Mouse (Mus musculus) fibroblast of lung, adult 2 months (primary cell): ENCODE measurements around the gene Cd4.
A peak's percentile ranks its signal among the peaks of the same experiment; 100 is the strongest.

Experiments
- DNase-seq: peaks from one replicate; pipeline ENCODE4 v3.0.0-alpha.2; 2011; ENCODE audit warnings: low read depth

Cd4 gene

GRCm38 (mm10) chr6:124884714-124885500, 3.1 kb downstream of the Cd4 start:
- no peak for DNase-seq

DNA sequence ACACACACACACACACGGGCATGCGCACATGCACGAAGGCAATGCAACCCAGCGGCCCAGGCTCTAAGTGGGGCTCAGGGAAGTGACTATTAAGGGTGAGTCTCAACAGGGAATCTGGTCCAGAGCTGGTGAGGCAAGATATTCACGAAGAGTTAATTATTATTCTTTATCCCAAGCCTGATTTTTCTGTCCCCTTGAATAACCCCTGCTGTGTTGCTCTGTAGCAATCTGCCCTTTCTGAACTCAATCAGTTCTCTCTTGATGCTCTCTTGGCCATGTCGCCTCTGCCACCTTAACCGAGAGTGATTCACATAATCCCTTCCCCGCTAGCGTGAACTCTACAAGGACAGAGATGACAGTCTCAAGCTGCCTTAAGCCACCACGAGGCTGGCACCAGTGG, 4.7 kb downstream of the Cd4 start:
- DNase-seq = no peak

- no peak for DNase-seq
These were observed 6.2 kb downstream of the Cd4 start for GRCm38 (mm10) chr6:124881821-124882220.

GRCm38 (mm10) chr6:124879390-124879789, 8.6 kb downstream of the Cd4 start:
- no peak for DNase-seq

DNA sequence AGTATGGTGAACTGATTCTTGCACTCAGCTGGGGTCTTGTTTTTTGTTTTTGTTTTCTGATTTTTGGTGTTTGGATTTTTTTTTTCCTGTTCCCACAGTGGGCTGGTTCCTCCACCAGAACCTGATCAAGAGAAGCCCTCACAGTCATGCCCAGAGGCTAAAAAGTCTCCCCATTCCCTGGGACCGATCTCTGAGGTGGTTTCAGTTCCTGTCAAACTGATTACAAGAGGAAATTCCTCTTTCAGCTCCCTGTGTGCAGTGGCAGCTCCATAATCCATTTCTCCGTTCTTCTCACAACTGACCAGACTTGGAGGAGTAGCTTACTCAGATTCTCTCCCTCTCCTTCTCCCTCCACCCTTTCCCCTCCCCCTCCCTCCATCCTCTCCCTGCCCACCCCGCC, 13.7 kb downstream of the Cd4 start:
- no peak for DNase-seq

- DNase-seq = no peak
These were observed 21.5 kb downstream of the Cd4 start for GRCm38 (mm10) chr6:124866560-124866959.

DNA sequence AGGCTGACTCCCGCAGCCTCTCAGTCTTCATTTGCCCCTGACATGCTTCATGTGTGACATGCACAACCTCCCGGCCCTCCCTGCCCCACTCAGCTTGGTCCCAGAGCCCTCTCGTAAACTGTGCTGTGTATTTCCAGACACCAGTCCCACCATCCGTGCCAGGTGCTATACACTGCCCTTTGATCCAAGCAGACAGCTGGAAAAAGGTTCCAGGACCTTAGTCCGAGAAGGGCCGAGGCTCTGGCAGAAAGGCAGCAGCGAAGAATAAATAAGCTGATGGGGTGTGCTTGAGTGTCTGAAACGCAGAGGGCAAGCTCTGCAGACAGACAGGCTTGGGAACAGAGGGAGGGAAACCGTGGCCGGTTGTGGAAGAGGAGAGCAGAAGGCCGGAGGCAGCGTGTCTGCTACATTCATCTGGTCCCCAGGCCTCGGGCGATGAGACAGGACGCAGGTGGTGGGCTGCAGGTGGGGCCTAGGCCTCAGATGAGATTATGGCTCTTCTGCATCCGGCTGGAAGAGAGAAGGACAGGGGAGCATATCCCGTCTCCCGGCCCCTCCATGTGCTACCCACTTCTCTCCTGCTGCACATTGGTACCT, 22.2 kb downstream of the Cd4 start:
- no peak for DNase-seq

DNA sequence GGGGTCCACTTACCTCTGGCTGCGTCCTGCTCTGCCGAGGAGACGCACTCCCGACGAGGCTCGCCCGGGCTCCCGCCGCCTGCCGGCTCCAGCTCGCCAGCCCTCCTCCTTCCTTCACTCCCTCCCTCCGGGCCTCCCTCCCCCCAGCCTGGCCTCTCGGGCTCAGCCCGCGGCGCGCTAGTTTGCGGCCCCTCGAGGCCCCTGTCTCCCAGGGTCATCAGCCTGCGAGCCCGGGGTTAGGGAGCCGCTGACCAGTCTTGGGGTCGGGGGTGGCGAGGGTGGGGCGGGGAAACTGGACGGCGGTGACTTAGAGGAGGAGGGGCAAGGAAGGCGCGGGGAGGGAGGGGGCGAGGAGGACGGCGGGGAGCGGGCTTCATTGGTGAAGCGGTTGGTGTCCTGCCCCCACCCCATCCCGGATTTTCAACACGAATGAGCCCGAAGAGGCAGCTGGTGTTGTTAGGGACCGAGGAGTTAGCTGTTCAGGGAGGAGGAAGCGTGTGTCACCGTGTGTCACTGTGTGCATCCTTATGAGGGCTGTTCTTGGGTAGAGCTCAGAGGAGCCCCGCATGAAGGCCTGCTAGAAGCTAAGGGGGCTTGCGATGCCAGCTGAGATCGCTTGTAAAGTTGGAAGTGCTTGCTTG, 24.2 kb downstream of the Cd4 start, which contains the start of gene Gpr162:
Gpr162 (minus strand) TSS at position 326 of the 641 bp plus-strand sequence.
- no peak for DNase-seq

DNA sequence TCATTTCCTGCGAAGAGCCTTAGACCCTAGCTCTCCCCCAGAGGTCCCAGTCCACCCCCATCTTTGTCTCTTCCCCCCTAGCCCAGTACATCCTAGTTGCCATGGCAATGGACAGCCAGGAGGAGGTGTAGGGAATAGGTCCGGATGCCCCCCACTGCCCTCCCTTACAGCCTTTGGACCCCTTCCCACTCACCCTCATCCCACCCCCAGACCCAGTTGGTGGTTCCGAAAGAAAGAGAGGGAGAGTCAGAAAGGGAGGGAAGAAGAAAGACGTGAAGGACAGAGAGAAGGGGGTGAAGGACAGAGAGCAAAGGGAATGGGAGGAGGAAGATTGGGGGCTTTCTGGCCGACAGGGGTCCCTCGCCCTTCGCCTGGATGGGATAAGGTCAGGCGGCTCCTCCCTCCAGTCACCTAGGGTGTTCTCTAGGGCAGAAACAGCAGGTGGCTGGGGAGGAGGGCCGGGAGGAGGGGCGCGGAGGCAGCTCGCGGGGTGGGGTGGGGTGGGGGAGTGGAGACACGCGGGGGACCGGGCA, 24.8 kb downstream of the Cd4 start:
- DNase-seq = no peak

DNA sequence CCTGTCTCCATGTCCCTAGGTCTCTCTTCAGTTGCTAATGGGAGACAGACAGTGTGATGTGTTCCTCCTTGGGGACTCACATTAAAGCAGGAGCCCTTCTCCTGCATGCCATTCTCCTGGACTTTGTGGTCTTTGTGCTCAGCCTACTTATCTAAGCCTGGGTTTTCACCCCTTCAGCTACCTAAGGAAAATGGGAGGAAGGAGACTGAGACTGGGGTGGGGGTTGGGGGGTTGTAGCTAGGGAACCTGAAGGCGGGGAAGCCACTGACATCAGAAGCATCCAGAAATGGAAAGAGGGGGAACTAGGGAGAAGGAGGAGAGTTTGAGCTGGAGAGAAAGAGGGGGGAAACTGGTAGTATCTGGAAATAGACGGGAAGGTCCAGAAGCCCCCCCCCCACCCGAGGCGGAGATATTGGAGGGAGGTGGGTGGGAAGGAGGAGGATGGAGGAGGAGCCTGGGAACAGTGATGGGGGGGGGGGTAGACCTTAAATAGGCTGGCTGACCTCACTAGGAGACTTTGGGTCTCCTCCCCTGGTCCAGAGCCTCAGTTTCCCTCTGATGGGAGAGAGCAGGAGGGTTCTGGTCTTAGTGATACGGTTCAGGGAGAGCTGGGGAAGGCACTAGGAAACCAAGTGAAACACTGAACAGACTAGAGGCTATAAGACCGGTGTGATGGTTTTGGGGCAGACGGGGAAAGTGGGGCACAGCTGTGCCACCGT, 25.5 kb downstream of the Cd4 start:
- no peak for DNase-seq

GRCm38 (mm10) chr6:124861802-124862201, 26.2 kb downstream of the Cd4 start:
- no peak for DNase-seq

DNA sequence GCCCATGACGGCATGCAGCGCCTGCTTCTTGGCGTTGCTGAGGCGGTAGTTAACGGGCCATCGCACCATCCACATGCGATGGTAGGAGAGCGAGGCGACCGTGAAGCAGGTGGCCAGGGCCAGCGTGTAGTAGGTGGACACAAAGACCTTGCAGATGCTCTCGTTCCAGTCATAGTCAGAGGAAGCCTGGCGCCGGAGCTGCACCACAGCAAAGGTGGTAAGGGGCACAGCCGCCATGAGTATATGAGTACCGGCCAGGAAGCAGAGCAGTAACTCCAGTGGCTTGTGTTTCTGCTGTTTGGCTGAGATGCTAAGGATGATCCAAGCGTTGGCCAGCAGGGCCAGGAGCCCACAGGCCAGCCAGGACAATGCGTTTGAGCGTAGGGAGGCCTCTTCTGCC, 26.8 kb downstream of the Cd4 start:
- no peak for DNase-seq

GRCm38 (mm10) chr6:124860511-124860910, 27.5 kb downstream of the Cd4 start:
- DNase-seq = no peak

GRCm38 (mm10) chr6:124859725-124860124, 28.3 kb downstream of the Cd4 start:
- peak; percentile 53 for DNase-seq

- no peak for DNase-seq
These were observed 29.3 kb downstream of the Cd4 start for GRCm38 (mm10) chr6:124858561-124859318.

GRCm38 (mm10) chr6:124857840-124858530, 30.0 kb downstream of the Cd4 start:
- DNase-seq = no peak

- DNase-seq = peak; percentile 68
These were observed 30.8 kb downstream of the Cd4 start, which contains the start of gene P3h3 for GRCm38 (mm10) chr6:124856916-124857839. TSS of gene P3h3 (minus strand) at chr6:124857752.

DNA sequence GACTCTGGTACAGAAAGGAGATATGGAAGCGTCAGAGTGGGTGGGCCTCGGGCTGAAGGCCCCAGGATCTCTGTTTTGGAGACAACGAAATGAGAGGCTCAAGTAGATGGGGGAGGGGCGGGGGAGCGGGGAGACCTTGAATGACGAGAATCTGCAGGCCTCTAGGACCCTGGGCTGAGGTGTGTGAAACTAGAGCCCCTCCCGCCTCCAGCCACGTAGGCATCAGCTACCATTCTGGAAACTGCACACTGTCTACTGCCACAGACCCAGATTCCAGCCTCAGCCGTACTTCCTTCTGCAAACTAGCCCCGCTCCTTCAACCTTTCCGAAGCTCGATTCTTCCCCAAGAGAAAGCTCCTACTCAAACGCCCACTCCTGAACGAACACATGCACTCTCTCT, 31.7 kb downstream of the Cd4 start:
- no peak for DNase-seq

GRCm38 (mm10) chr6:124854647-124855046, 33.4 kb downstream of the Cd4 start:
- no peak for DNase-seq

DNA sequence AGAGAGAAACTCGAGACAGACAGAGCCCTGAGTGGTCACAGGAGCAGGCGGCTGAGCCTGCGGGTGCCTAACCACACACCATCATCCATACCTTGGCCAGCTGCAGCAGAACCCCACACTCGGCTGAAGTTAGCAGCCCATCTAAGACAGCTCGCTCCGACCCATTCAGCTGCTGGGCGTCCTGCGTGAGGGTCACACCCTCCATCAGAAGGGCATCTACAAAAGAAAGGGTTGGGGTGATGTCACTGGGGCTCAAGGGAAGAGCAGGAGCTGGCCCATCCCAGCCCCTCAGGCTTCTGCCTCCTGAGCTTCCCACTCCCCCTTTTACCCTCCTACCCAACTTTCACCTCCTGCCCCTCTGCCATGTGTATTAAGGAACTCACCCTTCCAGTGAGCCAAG, 37.5 kb downstream of the Cd4 start:
- DNase-seq = no peak
